1 mouse cellular context compared by ENCODE assay signal in the genomic region with DNA sequence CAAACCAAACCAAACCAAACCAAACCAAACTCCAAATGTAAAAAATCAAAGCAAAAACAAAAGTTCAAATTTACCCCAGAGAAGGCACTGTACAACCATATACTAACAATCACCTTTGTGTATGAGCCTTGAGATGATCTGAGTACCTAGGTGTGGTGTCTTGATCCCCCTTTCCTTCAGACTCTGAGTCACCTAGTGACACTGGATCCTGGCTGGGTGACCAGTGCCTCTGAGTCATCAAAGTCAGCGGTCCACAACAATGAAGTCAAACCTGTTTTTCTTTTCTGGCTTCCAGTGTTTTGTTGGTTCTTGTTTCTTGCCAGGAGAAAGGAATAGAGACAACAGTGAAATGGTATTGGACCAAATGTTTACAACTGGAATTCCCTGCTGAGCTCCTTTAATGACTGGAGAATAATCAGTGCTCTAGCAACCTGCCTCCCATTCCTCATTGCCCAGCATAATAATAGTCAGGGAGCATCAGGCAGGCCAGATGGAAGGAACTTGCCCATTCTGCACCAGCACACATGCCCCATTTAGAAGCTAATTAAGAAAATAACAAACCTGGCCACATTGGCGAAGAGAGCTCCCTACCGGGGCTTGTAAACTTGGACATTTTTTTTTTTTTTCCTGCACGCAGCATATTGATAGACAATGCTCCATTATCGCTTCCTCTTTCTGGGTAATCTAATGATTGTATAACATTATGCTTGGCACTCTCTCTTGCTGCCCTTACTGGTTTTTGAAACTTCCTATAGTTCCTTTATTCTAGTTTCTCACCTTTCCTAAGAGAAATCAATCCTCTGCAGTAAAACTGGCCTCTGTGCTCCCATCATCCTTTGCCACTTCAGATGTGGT.
TF ChIP-seq lines count a peak whose summit lies in the region.

No protein-coding gene starts in this region.

TF ChIP-seq in MEL, 35 proteins besides CTCF, POLR2A, EP300 and RAD21:
- TF ChIP-seq MAX (IDR thresholded peaks at IDR 0.05; ENCODE audit: low read length) = no peak
- peak; percentile 8; the same call in 1 of the 2 replicates for TF ChIP-seq RCOR1 (IDR thresholded peaks at IDR 0.05; ENCODE audit: low read depth, low read length)
- TF ChIP-seq ZNF384 (IDR thresholded peaks at IDR 0.05; ENCODE audit: low read depth, low read length) = peak; percentile 89
- no peak for TF ChIP-seq POLR2AphosphoS5 (IDR thresholded peaks at IDR 0.05; ENCODE audit: borderline replicate concordance, low read depth, low read length)
- TF ChIP-seq HCFC1 (IDR thresholded peaks at IDR 0.05; ENCODE audit: low read depth, low read length) = no peak
- 0 out of 2 replicates have a peak, but pooled peaks have one; percentile 17 for TF ChIP-seq ETS1 (IDR thresholded peaks at IDR 0.05; ENCODE audit: low read depth, low read length)
- TF ChIP-seq MYB (IDR thresholded peaks at IDR 0.05; ENCODE audit: low read depth, low read length) = no peak
- TF ChIP-seq POLR2AphosphoS2 (IDR thresholded peaks at IDR 0.05; ENCODE audit: low read length) = no peak
- TF ChIP-seq TAL1 (IDR thresholded peaks at IDR 0.05; ENCODE audit: low read length) = no peak
- TF ChIP-seq ZC3H11A (IDR thresholded peaks at IDR 0.05; ENCODE audit: low read depth, low read length) = no peak
- TF ChIP-seq GATA1 (IDR thresholded peaks at IDR 0.05; ENCODE audit: low read depth, low read length) = 0 out of 2 replicates have a peak, but pooled peaks have one; percentile 15
- no peak for TF ChIP-seq BHLHE40 (IDR thresholded peaks at IDR 0.05; ENCODE audit: borderline replicate concordance, low read depth, low read length)
- no peak for TF ChIP-seq MAZ (IDR thresholded peaks at IDR 0.05; ENCODE audit: low read depth, low read length)
- TF ChIP-seq USF2 (IDR thresholded peaks at IDR 0.05; ENCODE audit: borderline replicate concordance in 1 of 2, insufficient read depth in 1 of 2, low read depth in 1 of 2, low read length in 2 of 2) = no peak
- TF ChIP-seq ZKSCAN1 (IDR thresholded peaks at IDR 0.05; ENCODE audit: low read depth, low read length) = no peak
- TF ChIP-seq CHD1 (IDR thresholded peaks at IDR 0.05; ENCODE audit: low read depth, low read length) = no peak
- no peak for TF ChIP-seq MYC (IDR thresholded peaks at IDR 0.05; ENCODE audit: low read depth, low read length)
- TF ChIP-seq E2F4 (IDR thresholded peaks at IDR 0.05; ENCODE audit: borderline replicate concordance, low read depth, low read length) = no peak
- no peak for TF ChIP-seq CHD2 (IDR thresholded peaks at IDR 0.05; ENCODE audit: low read length)
